Mouse (Mus musculus): Measurements from ENCODE around the gene Wdfy3. TPM values are rescaled to one million over a fixed set of nuclear protein-coding genes. Genes with fewer than 3 reads are reported as not detected.
A peak's percentile ranks its signal among the peaks of the same experiment; 100 is the strongest.

Wdfy3 gene
- total RNA-seq, 2 experiments from 2014 or later = 129 to 140 TPM

DNA sequence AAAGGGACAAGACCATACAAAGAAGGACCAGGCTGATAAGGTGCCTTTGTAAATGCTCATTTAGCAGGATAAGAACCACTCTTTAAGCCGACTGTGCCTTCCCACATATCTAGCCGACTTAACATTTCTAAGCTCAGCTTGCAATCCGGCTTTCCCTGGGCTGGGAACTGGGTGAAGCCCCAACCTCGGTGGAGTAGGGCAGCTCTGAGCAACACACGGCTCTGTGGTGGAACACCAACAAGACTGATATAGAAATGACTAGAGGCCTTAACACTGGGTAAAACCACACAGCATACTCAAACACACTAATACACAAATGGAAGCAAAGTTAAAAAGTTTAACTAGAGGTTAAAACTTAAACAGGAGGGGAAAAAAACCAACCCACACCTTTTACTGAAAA, 7.9 kb downstream of the Wdfy3 start:
- DNase-seq (ENCODE audit: low spot score in 2 of 2) = no peak
- intact Hi-C loops (cut with DNase I) = no loop called here

DNA sequence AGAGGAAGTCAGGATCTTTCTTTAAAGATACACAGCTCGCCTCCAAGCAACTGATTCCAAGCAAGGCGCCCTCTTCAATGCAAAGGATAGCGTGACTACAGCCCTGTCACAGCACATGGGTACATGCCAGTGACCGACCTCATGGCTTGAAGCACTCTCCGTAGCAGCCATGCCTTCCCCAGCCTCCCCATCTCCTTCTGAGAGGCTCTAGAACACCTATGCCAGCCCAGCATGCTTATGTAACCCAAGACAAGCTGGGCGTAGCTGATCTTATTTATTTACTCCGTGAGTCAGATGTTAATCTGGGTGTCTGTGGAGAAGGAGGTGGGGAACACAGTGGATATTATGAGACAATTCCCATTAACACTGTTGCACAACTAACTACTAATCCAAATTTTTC, 13.8 kb downstream of the Wdfy3 start:
- intact Hi-C loops (cut with DNase I) = no loop called here
- no peak for DNase-seq (ENCODE audit: low spot score in 2 of 2)

DNA sequence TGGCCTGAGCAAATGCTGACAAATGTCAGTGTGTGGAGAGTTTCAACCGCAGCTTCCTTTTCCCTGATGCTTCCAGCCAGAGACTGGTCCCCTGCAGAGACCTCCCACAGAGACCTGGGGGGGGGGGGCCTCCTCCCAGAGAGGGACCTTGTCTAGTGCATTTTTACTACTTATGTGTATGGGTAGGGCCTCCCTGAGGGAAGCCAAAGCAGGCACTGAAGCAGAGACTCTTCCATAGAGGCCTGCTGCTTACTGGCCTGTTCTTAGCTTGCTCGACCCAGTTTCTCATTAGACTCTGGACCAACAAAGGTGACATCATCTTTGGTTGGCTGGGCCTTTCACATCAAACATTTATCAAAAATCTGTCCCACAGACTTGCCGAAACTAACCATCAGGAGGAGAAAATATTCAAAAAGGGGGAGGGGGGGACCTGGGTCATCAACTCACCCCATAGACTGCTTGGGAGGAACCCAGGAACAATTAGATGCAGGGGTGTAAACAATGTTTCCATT, 14.5 kb downstream of the Wdfy3 start:
- no peak for DNase-seq (ENCODE audit: low spot score in 2 of 2)
- intact Hi-C loops (cut with DNase I) = no loop called here

DNA sequence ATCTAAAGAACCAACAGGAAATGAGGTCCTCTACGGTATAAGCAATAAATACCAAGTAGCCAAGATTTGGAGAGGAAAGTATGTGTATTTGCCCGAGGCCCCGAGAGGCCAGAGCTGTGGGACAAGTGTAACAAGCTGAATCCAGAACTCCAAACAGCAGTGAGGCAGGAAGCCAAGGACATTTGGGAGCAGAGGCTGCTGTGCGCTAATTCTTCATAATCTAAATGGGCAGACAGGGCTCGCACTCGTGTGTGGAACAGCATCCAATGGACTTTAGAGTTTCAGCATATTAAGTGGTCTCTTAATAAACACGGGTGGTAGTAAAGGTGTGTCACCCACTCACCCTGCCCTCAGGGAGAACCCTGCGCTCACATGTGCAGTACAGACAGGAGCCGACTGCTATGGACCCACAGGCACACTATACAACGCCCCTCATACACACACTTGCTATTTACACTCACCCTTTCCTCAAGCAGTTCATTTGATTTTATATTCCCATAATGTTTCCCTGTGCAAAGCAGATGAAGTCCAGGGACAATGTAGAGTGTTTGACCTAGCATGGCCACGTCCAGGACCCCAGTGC, 15.1 kb downstream of the Wdfy3 start:
- intact Hi-C loops (cut with DNase I) = no loop called here

DNA sequence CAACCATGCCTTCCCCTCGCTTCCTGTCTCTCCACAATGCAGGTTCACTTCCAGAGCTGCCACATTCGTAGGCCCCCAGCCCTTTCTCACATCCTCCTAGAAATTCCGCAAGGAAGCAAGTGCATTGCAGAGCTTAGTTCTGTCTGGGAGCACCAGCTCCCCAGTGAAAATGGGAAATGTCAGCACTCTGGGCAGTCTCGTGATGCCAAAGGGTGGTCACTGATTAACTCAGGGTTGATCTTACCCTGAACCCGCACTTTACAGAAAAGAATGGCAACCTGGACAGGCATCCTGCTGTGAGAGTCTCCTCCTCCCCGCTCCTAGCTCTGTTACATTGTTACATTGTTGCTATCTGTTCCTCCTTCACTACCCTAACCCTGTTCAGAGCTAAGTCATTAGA, 16.8 kb downstream of the Wdfy3 start:
- intact Hi-C loops (cut with DNase I) = no loop called here
- DNase-seq (ENCODE audit: low spot score in 2 of 2) = no peak

More for the DNA sequence above, 15.1 kb downstream of the Wdfy3 start:
- no peak for DNase-seq (ENCODE audit: low spot score in 2 of 2)

DNA sequence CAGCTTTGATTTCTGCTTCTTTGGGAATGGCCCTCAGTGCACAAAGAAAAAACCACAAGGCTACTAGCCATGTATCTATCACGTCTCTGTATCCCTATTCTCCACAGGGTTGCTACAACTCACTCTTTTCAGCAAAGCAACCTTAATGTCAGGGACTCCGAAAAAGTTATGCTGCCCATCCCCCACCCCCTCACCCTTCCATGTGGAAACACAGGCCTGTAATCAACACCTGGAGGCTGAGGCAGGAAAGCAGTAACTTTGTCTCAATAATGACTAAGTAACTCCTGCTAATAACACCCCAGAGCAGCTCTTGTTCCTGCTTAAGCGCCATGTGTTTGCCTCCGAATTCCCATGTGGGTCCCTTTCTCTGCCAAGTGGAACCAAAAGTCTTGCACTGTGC, 17.3 kb downstream of the Wdfy3 start:
- DNase-seq (ENCODE audit: low spot score in 2 of 2) = no peak
- intact Hi-C loops (cut with DNase I) = no loop called here

DNA sequence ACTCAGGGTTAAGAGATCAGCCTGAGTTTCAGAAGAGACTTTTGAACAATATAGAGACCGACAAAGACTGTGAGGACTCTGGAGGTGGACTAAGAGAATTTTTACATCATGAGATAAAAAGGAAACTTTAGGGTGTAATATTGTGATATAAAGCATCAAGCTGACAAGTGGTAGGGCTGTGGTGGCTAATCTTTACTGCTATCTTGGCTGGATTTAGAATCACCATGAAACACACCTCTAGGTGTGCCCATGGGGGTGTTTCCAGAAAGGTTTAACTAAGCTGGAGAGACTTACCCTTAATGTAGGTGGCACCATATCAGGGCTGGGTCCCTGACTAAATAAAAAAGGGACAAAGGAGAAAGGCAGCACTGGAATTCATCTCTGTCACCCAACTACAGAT, 19.0 kb downstream of the Wdfy3 start:
- intact Hi-C loops (cut with DNase I) = no loop called here
- no peak for DNase-seq (ENCODE audit: low spot score in 2 of 2)

DNA sequence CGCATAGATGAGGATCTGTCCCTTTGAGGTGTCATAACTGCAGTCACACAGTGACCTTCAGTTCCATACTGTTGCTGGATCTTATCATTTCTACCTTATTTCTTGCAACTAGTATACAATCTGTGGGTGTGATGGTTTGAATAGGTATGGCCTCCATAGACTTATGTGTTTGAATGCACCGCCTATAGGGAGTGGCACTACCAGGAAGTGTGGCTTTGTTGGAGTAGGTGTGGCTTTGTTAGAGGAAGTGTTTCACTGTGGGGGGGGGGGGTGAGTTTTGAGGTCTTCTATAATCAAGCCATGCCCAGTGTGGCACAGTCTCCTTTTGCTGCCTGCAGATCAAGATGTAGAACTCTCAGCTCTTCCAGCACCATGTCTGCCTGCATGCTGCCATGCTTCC, 21.3 kb downstream of the Wdfy3 start:
- DNase-seq (ENCODE audit: low spot score in 2 of 2) = no peak
- intact Hi-C loops (cut with DNase I) = no loop called here

DNA sequence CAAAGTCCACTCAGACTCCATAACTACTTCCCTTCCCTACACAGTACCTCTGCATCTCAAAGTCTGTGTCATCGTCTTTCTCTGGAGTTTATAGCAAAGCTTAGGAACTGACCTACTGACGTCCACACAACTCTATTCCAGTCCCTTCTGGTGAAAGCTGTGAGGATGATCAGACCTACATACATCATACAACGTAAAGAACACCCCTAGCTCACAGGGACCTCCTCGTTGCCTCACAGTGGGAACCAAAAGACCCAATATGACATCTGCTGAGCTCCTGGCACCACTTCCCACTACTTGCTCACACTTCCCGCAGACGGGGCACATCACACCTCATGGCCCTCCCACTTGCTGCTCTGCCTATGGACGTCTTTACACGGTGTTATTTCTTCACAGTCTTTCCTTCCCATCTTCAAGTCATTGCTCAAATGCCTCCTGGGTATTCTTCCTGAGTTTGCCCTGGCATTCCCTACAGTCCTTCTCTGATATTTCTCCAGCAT, 23.1 kb downstream of the Wdfy3 start:
- intact Hi-C loops (cut with DNase I) = no loop called here
- DNase-seq (ENCODE audit: low spot score in 2 of 2) = no peak

DNA sequence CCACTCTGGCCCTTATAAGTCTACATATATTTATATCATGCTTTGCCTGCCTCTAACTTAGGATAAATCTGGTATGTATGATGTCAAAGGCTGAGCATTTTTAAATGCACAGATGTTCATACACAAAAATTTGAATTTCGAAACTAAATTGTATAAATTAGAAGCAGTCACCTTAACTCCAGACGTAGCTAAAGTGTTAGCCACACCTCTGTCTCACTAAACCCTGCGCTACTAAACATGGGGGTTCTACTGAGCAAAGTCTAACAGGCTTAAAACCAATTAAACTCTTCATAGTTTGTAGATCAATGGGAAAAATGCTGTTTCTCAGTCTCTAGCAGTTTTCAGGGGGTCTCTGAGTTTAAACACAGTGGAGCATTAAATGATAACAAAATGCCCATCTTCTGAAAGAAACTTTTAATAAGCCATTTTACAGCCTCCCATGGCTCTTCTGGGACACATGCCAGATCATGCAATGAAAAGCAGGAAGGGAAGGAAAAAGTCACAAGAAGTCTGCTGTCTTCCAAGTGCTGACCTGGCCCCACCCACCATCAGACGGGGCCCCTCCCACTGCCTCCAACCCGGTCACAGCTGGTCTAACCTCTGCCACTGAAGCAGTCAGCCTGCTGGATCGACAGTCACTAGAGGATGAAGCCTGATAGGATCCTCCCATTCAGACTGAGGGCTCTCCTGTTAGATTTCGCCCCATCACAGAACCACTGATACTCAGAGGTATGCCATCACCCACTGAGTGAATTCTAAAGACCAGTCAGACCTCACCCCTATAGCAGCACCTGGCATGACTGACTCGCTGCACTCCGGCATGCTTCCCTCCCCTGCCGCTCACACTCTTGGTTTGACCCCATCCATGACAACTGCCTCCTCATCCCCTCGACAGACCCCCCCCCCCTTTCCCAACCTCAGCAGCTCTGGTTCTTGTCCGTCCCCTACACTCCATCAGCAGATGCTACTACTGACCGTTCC, 23.8 kb downstream of the Wdfy3 start:
- intact Hi-C loops (cut with DNase I) = no loop called here
- no peak for DNase-seq (ENCODE audit: low spot score in 2 of 2)

DNA sequence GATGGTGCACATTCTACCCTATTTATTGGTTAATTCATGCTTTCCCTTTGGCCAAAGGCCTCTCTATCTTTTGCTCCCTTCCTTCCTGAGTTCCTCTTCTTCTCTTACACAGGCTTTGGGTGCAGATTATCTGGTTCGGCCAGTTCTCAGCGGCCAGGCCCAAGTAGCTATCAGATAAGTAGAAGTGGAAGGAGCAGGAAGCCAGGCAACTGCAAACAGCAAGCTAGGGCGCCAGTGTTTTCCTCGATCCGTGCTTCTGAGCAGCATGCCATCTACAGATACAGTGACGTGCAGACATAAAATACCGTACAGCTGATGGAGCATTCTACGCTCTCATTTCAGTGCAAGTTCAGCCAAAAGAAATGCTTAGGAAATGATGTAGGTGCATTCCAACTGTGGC, 24.5 kb downstream of the Wdfy3 start:
- intact Hi-C loops (cut with DNase I) = no loop called here

DNA sequence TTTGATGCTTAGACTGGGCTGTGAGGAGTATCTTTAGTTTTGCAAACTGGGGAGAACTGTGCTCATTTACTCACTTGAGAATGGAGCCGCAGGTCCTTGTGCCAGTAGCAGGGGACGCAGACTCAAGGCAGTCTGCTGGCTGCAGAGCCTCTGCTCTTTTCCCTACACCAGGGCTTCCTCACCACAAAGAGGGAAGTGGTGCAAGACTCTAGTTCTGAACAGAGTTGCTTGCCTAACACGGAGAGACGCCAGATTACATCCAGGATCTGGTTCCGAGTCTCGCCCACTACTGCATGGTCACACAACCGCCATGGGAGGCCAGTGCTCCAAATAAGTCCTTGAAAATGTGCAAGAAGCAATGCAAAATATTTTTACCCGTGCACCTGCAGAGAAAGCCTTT, 36.4 kb downstream of the Wdfy3 start:
- intact Hi-C loops (cut with DNase I) = no loop called here
- DNase-seq (ENCODE audit: low spot score in 2 of 2) = no peak

More for the DNA sequence above, 24.5 kb downstream of the Wdfy3 start:
- DNase-seq (ENCODE audit: low spot score in 2 of 2) = no peak

DNA sequence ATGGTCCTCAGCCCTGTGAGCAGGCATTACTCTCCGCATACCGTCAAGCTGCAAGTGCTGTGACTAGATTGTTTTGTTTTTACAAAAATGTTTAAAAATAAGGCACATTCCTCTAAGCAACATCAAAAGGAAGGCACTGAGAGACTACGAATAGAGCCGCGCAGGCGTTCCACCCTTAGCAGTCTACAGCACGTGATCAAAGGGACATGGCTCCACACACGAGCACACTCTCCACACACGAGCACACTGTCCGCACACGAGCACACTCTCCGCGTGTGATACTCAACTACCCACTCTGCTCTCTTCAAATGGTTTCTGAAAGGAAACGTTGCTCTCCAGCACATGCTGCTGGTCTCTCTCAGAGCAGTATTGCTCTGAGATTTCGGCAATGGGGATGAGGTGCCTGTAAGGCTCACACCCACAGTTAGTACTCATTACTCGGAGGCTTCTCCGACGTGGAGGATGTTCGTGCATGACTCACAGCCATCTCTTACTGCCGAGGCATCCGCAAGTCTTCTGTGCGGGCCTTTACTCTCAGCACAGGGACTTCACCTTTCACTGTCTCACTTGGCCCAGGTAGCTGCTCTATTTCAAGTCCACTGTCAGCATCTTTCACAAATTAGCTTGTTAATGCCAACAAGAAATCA, 37.0 kb downstream of the Wdfy3 start:
- intact Hi-C loops (cut with DNase I) = no loop called here
- peak; percentile 38 to 41 for DNase-seq (ENCODE audit: low spot score in 2 of 2)

DNA sequence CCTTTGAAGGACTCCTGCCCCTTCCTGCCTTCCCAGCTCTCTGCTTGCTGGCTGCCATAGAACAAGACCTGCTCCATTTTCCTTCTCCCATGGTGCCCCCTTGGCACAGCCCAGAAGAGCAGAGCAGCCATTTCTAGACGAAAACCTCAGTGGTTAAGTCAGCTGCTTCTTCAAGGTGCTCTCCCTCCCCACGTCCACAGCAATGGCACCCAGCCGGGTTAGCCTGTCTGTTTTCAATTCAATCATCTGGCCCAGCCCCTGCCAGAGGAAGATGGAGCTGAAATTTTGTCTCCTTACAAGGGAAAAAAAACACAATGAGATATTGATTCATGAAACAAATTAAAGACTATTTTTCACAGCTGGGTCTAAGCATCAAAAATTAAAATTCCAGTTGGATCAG, 37.5 kb downstream of the Wdfy3 start:
- no peak for DNase-seq (ENCODE audit: low spot score in 2 of 2)
- intact Hi-C loops (cut with DNase I) = no loop called here

DNA sequence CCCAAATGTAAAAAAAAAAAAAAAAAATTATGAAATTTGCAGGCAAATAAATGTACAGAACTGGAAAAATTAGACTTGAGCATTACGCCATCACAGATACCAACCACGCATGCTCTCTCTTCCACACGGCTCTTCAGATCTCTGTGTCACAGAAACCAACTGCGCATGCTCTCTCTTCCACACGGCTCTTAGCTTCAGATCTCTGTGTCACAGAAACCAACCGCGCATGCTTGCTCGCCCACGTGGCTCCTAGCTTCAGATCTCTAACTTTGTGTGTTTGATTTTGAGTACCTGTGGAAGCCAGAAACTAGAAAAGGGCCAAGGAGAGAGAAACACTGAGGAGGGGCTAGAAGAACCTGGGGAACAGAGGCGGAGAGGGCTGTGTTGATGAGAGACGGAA, 46.3 kb downstream of the Wdfy3 start:
- intact Hi-C loops (cut with DNase I) = no loop called here
- DNase-seq (ENCODE audit: low spot score in 2 of 2) = no peak

DNA sequence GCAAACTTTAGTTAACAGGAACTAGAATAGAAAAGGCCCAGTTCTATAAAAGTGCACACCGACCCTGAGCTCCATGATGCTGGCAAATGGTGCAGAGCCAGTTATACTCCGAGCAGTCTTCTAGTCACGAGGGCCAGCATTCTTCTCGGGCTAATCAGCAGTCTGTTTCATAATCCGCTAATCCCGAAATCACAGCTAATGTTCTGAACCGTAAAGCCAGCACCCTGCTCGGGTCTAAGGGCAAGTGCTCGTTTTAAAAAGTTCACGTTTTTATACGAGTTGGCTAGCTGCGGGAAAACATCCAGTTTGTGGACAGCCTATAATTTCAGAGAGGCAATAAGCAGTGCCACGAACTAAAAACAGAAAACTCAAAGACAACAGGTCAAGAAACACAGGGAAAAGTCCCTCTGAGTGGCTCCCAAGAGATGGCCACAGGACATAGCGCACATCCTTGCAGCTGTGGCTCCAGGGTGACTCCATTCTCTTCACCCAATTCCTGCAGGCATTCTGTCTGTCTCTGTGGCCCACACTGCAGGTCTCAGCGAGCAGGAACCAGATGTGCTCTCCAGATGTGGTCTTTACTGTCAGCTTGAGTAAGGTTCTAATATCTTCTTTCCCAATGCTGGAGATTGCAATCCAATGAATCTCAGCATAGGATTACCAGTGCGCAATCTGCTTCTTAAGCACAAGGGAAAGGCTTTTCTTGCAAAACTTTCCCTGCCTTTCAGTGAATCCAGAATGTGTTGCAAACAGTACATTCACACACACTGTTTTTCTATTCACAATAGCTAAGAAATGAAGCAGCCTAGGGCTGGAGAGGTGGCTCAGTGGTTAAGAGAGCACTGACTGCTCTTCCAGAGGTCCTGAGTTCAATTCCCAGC, 47.5 kb downstream of the Wdfy3 start:
- intact Hi-C loops (cut with DNase I) = no loop called here
- no peak for DNase-seq (ENCODE audit: low spot score in 2 of 2)

DNA sequence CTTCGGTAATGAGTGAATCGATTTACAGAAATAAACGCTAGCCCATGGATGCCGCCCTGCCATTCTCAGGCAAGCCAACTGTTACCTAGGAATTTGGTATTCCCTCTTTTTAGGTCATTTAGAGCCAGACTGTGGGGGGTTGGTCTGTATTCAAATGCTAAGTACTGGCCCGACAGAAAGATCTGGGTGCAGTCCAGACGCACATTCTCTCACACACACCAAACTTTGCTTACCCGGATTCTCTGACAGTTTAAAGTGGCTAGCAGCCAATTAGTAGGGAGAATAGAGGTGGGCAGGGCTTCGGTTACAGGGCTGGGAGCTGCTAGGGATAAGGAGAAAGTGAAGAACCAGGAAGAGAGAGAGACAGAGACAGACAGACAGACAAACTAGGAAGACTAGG, 55.5 kb downstream of the Wdfy3 start:
- DNase-seq (ENCODE audit: low spot score in 2 of 2) = no peak
- intact Hi-C loops (cut with DNase I) = loop anchor here (5.0 kb wide), 1 partner anchor 58 kb away; no protein-coding TSS in a partner anchor

DNA sequence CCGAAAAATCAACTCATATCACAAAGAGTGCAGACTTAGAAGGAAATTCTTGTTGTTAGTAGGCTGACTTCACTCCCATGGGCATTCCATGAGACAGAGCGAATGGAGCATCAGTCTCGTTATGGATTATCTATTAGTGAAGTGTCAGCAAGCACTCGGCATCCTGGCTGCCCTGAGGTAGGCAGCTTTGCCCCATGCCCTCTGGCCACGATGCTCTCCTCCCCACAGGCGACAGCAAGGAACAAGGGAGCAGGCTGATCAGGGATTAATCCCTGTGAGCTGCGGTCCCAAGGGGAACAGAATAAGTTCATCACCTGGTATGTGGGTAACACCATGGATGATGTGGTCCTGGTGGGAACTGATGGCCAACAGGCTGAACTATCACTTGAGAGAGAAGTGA, 55.9 kb downstream of the Wdfy3 start:
- no peak for DNase-seq (ENCODE audit: low spot score in 2 of 2)
- intact Hi-C loops (cut with DNase I) = loop anchor here (5.0 kb wide), 1 partner anchor 59 kb away; no protein-coding TSS in a partner anchor

DNA sequence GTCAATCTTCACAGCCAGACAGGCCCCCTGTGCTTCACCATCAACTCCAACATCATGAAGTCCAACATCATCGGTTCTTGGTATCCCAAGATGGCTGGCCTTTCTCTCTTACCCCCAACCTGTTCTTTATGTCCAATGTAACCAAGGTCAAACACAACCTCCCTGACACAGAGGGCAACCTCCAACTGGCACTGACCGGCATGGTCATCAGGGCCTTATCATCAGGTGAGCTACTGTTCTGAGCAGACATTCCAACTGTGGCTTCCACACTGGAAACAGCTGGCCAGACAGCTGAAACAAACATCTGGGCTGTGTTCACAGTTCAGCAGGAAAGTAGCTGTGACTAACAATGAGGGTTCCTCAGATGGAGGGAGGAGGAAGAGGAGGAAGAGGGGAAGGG, 58.8 kb downstream of the Wdfy3 start:
- no peak for DNase-seq (ENCODE audit: low spot score in 2 of 2)
- intact Hi-C loops (cut with DNase I) = loop anchor here (5.0 kb wide), 1 partner anchor 61 kb away; no protein-coding TSS in a partner anchor

Data from left cerebral cortex, postnatal 36 days (tissue).